Mouse (Mus musculus) cerebellum, adult 11-12 months (tissue): ENCODE measurements around the gene Rbmxl1.
"Not testable (repeated sequence)": the region's sequence is repeated elsewhere in the genome, so short reads cannot be mapped to it uniquely, and the experiment has no call there.

Experiments
- DNase-seq: peaks from one replicate; pipeline ENCODE4 v3.0.0; 2022

Gene Rbmxl1

GRCm38 (mm10) chr8:78508719-78509272, at the start of gene Rbmxl1:
Rbmxl1 (minus strand) TSS chr8:78508898.
- peak; percentile 86 for DNase-seq

GRCm38 (mm10) chr8:78556773-78557434, 48.2 kb upstream of the Rbmxl1 start:
- no peak for DNase-seq

- DNase-seq, result no peak
These were observed 47.1 kb upstream of the Rbmxl1 start for GRCm38 (mm10) chr8:78555817-78556216.

GRCm38 (mm10) chr8:78550752-78551134, 42.0 kb upstream of the Rbmxl1 start:
- DNase-seq, result no peak

GRCm38 (mm10) chr8:78549971-78550751, 41.5 kb upstream of the Rbmxl1 start:
- DNase-seq, result no peak

- DNase-seq, result not testable (repeated sequence)
These were observed 36.6 kb upstream of the Rbmxl1 start for GRCm38 (mm10) chr8:78545153-78545817.

GRCm38 (mm10) chr8:78544545-78544944, 35.8 kb upstream of the Rbmxl1 start:
- DNase-seq, result no peak

GRCm38 (mm10) chr8:78543621-78544020, 34.9 kb upstream of the Rbmxl1 start:
- DNase-seq, result no peak

GRCm38 (mm10) chr8:78542670-78543069, 34.0 kb upstream of the Rbmxl1 start:
- not testable (repeated sequence) for DNase-seq

GRCm38 (mm10) chr8:78537795-78538194, 29.1 kb upstream of the Rbmxl1 start:
- no peak for DNase-seq

GRCm38 (mm10) chr8:78536716-78537115, 28.0 kb upstream of the Rbmxl1 start:
- DNase-seq, result no peak

- no peak for DNase-seq
These were observed 25.3 kb upstream of the Rbmxl1 start for GRCm38 (mm10) chr8:78533981-78534380.

- DNase-seq, result no peak
These were observed 6.4 kb upstream of the Rbmxl1 start for GRCm38 (mm10) chr8:78515132-78515531.

- no peak for DNase-seq
These were observed 6.0 kb upstream of the Rbmxl1 start for GRCm38 (mm10) chr8:78514706-78515105.

GRCm38 (mm10) chr8:78513106-78513505, 4.4 kb upstream of the Rbmxl1 start:
- DNase-seq, result no peak

GRCm38 (mm10) chr8:78510926-78511325, 2.2 kb upstream of the Rbmxl1 start:
- no peak for DNase-seq

- DNase-seq, result peak; percentile 8
These were observed 1.4 kb upstream of the Rbmxl1 start for GRCm38 (mm10) chr8:78510094-78510493.

- peak; percentile 88 for DNase-seq
These were observed 754 bp upstream of the Rbmxl1 start, which contains the start of gene Slc10a7 for GRCm38 (mm10) chr8:78509273-78510031. Slc10a7 (plus strand) TSS chr8:78509346.

- peak; percentile 70 for DNase-seq
These were observed 549 bp downstream of the Rbmxl1 start for GRCm38 (mm10) chr8:78507979-78508718.

- DNase-seq, result no peak
These were observed 6.0 kb downstream of the Rbmxl1 start for GRCm38 (mm10) chr8:78502706-78503105.

GRCm38 (mm10) chr8:78496273-78496672, 12.4 kb downstream of the Rbmxl1 start:
- not testable (repeated sequence) for DNase-seq

GRCm38 (mm10) chr8:78493031-78493430, 15.7 kb downstream of the Rbmxl1 start:
- no peak for DNase-seq
